Mouse (Mus musculus) lung, postnatal 0 days (tissue): ENCODE measurements around the gene 1110008P14Rik. TPM values are rescaled to one million over a fixed set of nuclear protein-coding genes. Genes with fewer than 3 reads are reported as not detected.

Experiments used
- ATAC-seq: fragments of 200-750 bp; cut with Nextera tagmentation; 2 replicates; pipeline ENCODE4 v1.8.0; 2017; ENCODE audit warnings: moderate library complexity
- DNase-seq: peaks from one replicate; pipeline ENCODE4 v3.0.0-alpha.2; 2016; ENCODE audit warnings: low spot score
- H3K27ac ChIP-seq: fragments of 300-500 bp; sonication (generic); 2 replicates; pipeline ENCODE4 v1.5.1; 2014; ENCODE audit warnings: antibody characterized with exemption, mild to moderate bottlenecking, low read length, mixed read lengths
- H3K27me3 ChIP-seq: fragments of 300-500 bp; sonication (generic); replicated peaks from 2 replicates; pipeline ENCODE4 v1.6.1; 2014; ENCODE audit warnings: low read length, mixed read lengths; ENCODE audit not compliant: insufficient read depth
- H3K36me3 ChIP-seq: fragments of 300-500 bp; sonication (generic); 2 replicates; pipeline ENCODE4 v1.6.1; 2014; ENCODE audit warnings: low read length, mixed read lengths; ENCODE audit not compliant: insufficient read depth
- H3K4me1 ChIP-seq: fragments of 300-500 bp; sonication (generic); 2 replicates; pipeline ENCODE4 v1.6.1; 2014; ENCODE audit warnings: antibody characterized with exemption, low read depth, low read length, mixed read lengths; ENCODE audit not compliant: insufficient read depth
- H3K4me2 ChIP-seq: fragments of 300-500 bp; sonication (generic); replicated peaks from 2 replicates; pipeline ENCODE4 v1.6.1; 2014; ENCODE audit warnings: low read depth, mild to moderate bottlenecking, low read length, moderate library complexity, mixed read lengths
- H3K4me3 ChIP-seq: fragments of 300-500 bp; sonication (generic); 2 replicates; pipeline ENCODE4 v1.5.1; 2014; ENCODE audit warnings: low read depth, low read length
- H3K9ac ChIP-seq: fragments of 300-500 bp; sonication (generic); replicated peaks from 2 replicates; pipeline ENCODE4 v1.6.1; 2014; ENCODE audit warnings: low read depth, mild to moderate bottlenecking
- H3K9me3 ChIP-seq: fragments of 300-500 bp; sonication (generic); 2 replicates; pipeline ENCODE4 v1.6.1; 2016; ENCODE audit warnings: low read length, mixed read lengths
- CTCF ChIP-seq: IDR thresholded peaks from 2 replicates; pipeline ENCODE4 v1.5.1; 2016; ENCODE audit warnings: antibody characterized with exemption, mild to moderate bottlenecking
- EP300 ChIP-seq: IDR thresholded peaks from 2 replicates; pipeline ENCODE4 v1.6.1; 2016; ENCODE audit warnings: antibody characterized with exemption, mild to moderate bottlenecking, control low read depth
- WGBS: fragments of 180-500 bp; shearing (Covaris S2); extraction: QIAGEN DNeasy Blood & Tissue Kit; methylation state at CpG from one replicate; pipeline ENCODE4 v1.1.7; 2014; 5-methylcytosine and 5-hydroxymethylcytosine counted together
- polyA plus RNA-seq: library from polyadenylated mRNA; unstranded; fragments of >200 nt; fragmentation: Nextera tagmentation; extraction: Ambion mirVana; gene quantifications from 2 replicates; pipeline ENCODE4 v1.2.1, GENCODE M21; 2015

The 1110008P14Rik gene
- polyA plus RNA-seq, 1 experiment from 2014 or later, result 78.1 TPM

- no peak for ATAC-seq
- Histone ChIP-seq H3K4me3 (no peak overlapping the region), H3K36me3 (no peaks in the 10 kb centered on the region), H3K9me3 (no peaks in the 10 kb centered on the region), H3K27ac (no peak overlapping the region), H3K27me3 (no peaks in the 10 kb centered on the region), H3K9ac (no peak overlapping the region), H3K4me2 (no peak overlapping the region), H3K4me1 (no peaks in the 10 kb centered on the region)
- no peak for DNase-seq
- WGBS, result 93% methylated on average over 2 of the region's 2 CpGs
- no peak for TF ChIP-seq CTCF
- TF ChIP-seq EP300, result no peak
Measured at GRCm38 (mm10) chr2:32343351-32343671, 38.4 kb downstream of the 1110008P14Rik start.

GRCm38 (mm10) chr2:32342539-32343350 is 39.0 kb downstream of the 1110008P14Rik start:
- no peak overlapping the region for H3K4me3 ChIP-seq
- 72% methylated on average over 6 of the region's 6 CpGs for WGBS
- no peak overlapping the region for H3K27ac ChIP-seq
- H3K36me3 ChIP-seq, result no peaks in the 10 kb centered on the region
- H3K27me3 ChIP-seq, result no peaks in the 10 kb centered on the region
- H3K4me2 ChIP-seq, result no peak overlapping the region
- no peak for TF ChIP-seq CTCF
- TF ChIP-seq EP300, result no peak
- H3K9ac ChIP-seq, result no peak overlapping the region
- ATAC-seq, result peak; percentile 81
- no peaks in the 10 kb centered on the region for H3K4me1 ChIP-seq
- H3K9me3 ChIP-seq, result no peaks in the 10 kb centered on the region
- DNase-seq, result peak; percentile 47

- TF ChIP-seq CTCF (no peak), EP300 (no peak)
- no peak overlapping the region for H3K4me3 ChIP-seq
- ATAC-seq, result no peak
Measured at GRCm38 (mm10) chr2:32342039-32342438, 39.7 kb downstream of the 1110008P14Rik start.

GRCm38 (mm10) chr2:32341634-32341939 is 40.2 kb downstream of the 1110008P14Rik start:
- H3K4me1 ChIP-seq, result no peaks in the 10 kb centered on the region
- H3K27me3 ChIP-seq, result no peaks in the 10 kb centered on the region
- WGBS, result 81% methylated on average over 4 of the region's 4 CpGs
- H3K9me3 ChIP-seq, result no peaks in the 10 kb centered on the region
- TF ChIP-seq CTCF, result no peak
- TF ChIP-seq EP300, result no peak
- no peak overlapping the region for H3K27ac ChIP-seq
- ATAC-seq (0 out of 2 replicates have a peak, but pooled peaks have one; percentile 7), DNase-seq (no peak)
- H3K36me3 ChIP-seq, result no peaks in the 10 kb centered on the region
- no peak overlapping the region for H3K4me2 ChIP-seq
- no peak overlapping the region for H3K9ac ChIP-seq
- H3K4me3 ChIP-seq, result no peak overlapping the region

More at GRCm38 (mm10) chr2:32342039-32342438, 39.7 kb downstream of the 1110008P14Rik start:
- no peaks in the 10 kb centered on the region for H3K27me3 ChIP-seq
- H3K9me3 ChIP-seq, result no peaks in the 10 kb centered on the region
- 87% methylated on average over 4 of the region's 4 CpGs for WGBS
- DNase-seq, result no peak
- no peak overlapping the region for H3K4me2 ChIP-seq
- no peak overlapping the region for H3K9ac ChIP-seq
- no peaks in the 10 kb centered on the region for H3K36me3 ChIP-seq
- H3K4me1 ChIP-seq, result no peaks in the 10 kb centered on the region
- H3K27ac ChIP-seq, result no peak overlapping the region

- TF ChIP-seq EP300 (no peak), CTCF (no peak)
- H3K36me3 ChIP-seq, result no peaks in the 10 kb centered on the region
- DNase-seq, result no peak
- no peaks in the 10 kb centered on the region for H3K27me3 ChIP-seq
- H3K9me3 ChIP-seq, result no peaks in the 10 kb centered on the region
- H3K4me3 ChIP-seq, result no peak overlapping the region
- no peak overlapping the region for H3K9ac ChIP-seq
- H3K27ac ChIP-seq, result no peak overlapping the region
- no peaks in the 10 kb centered on the region for H3K4me1 ChIP-seq
- WGBS, result 73% methylated on average over 13 of the region's 13 CpGs
- no peak for ATAC-seq
- H3K4me2 ChIP-seq, result no peak overlapping the region
Measured at GRCm38 (mm10) chr2:32340836-32341633, 40.7 kb downstream of the 1110008P14Rik start.

GRCm38 (mm10) chr2:32339912-32340642 is 41.7 kb downstream of the 1110008P14Rik start:
- no peak overlapping the region for H3K4me3 ChIP-seq
- H3K4me1 ChIP-seq, result no peaks in the 10 kb centered on the region
- H3K27me3 ChIP-seq, result no peaks in the 10 kb centered on the region
- no peak for DNase-seq
- WGBS, result 48% methylated on average over 24 of the region's 26 CpGs
- H3K27ac ChIP-seq, result no peak overlapping the region
- no peaks in the 10 kb centered on the region for H3K9me3 ChIP-seq
- no peak overlapping the region for H3K4me2 ChIP-seq
- no peak for TF ChIP-seq CTCF
- no peaks in the 10 kb centered on the region for H3K36me3 ChIP-seq
- no peak for ATAC-seq
- no peak overlapping the region for H3K9ac ChIP-seq
